Mouse (Mus musculus): ENCODE data around the gene Tubb1.

DNA sequence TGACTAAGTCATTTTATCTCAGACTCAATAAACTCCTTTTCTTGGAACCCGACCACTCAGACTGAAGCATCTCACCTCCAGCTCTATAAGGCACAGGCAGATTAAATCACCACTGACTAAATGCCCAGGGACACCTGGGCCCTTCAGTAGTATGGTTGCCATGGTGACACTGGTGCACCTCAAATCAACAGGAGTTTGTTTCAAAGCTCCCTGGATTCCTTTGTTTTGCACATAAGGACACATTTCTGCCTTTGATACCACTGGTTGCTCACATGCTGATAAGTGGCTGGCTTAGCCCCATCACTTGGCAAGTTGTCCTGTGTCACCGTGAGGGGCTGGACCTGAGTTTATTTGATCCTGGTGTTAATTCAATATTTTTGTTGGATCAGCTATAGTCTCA is 8.9 kb downstream of the Tubb1 start:
- TF ChIP-seq CTCF (IDR thresholded peaks at IDR 0.05; ENCODE audit: low read depth, low read length) (no peak), POLR2A (IDR thresholded peaks at IDR 0.05; ENCODE audit: extremely low read depth, insufficient read depth, low read length) (no peak)
